ENCODE assay signal across 18 mouse cellular contexts in the genomic region with DNA sequence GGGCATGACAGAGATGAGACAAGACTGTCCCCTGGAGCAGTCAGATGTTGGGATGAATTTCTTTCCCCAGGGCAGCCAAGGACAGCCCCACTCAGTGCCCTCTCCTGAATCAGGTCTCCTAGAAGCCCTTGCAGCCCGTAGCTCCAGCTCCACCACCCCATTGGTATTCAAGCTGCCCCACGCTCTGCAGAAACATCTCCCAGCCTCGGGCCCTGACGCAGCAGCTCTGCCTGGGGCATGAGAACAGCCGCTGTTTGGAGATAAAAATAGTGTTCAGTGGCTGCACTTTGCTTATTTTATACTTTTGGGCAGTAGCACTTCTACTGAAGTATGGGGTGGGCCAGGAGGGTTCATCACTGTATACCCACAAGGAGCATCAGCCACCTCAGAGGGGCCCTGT.
DNase-seq lines count a peak whose midpoint lies in the region; ATAC-seq and TF ChIP-seq lines count a peak whose summit lies in the region.
"Had no signal": no experiment of that assay in that cellular context is flagged by ENCODE, and none has a peak within 500 bp of the region (broad histone marks: within the 10 kb centered on the region; RNA-seq: fewer than 3 reads in every experiment).

No protein-coding gene starts in this region.

- H3K4me3 ChIP-seq in layer of hippocampus, adult 2 months, result no peak overlapping the region
- H3K4me3 ChIP-seq: embryonic facial prominence, embryonic 12.5 days; forebrain, embryonic 12.5 days; heart, adult 2 months; heart, embryonic 12.5 days had no signal

- DNase-seq in frontal cortex, postnatal 25 days (ENCODE audit: low spot score in 2 of 2), result no peak
- peak in 1 of 2 experiments; percentile 20 for DNase-seq in layer of hippocampus, adult 2 months (ENCODE audit: low spot score in 2 of 2)
- DNase-seq in layer of hippocampus, postnatal 14 days (ENCODE audit: low spot score in 2 of 2), result no peak
- peak; percentile 26 for DNase-seq in right cerebral cortex, postnatal 14 days
- no peak for DNase-seq in right cerebral cortex, adult 2 months (ENCODE audit: low spot score in 2 of 2)
- DNase-seq: adrenal gland, postnatal 14 days; cerebellum, adult 18-20 months; cerebellum, postnatal 10 days; forebrain, postnatal 0 days; gastrocnemius, postnatal 14 days; heart, adult 2 months had no signal

- peak overlapping the region; percentile 62 for H3K27ac ChIP-seq in layer of hippocampus, adult 2 months
- H3K27ac ChIP-seq: embryonic facial prominence, embryonic 12.5 days; forebrain, embryonic 12.5 days; heart, adult 2 months had no signal

- TF ChIP-seq CTCF in layer of hippocampus, adult 2 months (conservative IDR thresholded peaks at IDR 0.05), result no peak

- ATAC-seq in frontal cortex, adult (ENCODE audit: low TSS enrichment), result peak; percentile 55
- ATAC-seq: activated CD4-positive, CD25-positive, alpha-beta regulatory T cell, adult 4 months; forebrain, postnatal 0 days; hindbrain, embryonic 16.5 days; Patski had no signal
